Mouse (Mus musculus) hindbrain, embryonic 14.5 days (tissue): ENCODE data around the gene Tent4a. TPM values are rescaled to one million over a fixed set of nuclear protein-coding genes. Genes with fewer than 3 reads are reported as not detected.

ENCODE experiments used
- ATAC-seq: fragments of 200-750 bp; cut with Nextera tagmentation; 2 replicates; pipeline ENCODE4 v1.8.0; 2017; ENCODE audit warnings: moderate number of reproducible peaks, mild to moderate bottlenecking, moderate TSS enrichment, moderate library complexity; ENCODE audit not compliant: low FRiP score
- DNase-seq: peaks from one replicate; pipeline ENCODE4 v3.0.0-alpha.2; 2015; ENCODE audit warnings: low spot score
- H3K27ac ChIP-seq: fragments of 300-500 bp; sonication (generic); 2 replicates; pipeline ENCODE4 v1.5.1; 2014; ENCODE audit warnings: mild to moderate bottlenecking, moderate library complexity
- H3K27me3 ChIP-seq: fragments of 300-500 bp; sonication (generic); 2 replicates; pipeline ENCODE4 v1.6.1; 2014; ENCODE audit warnings: mild to moderate bottlenecking, low read length, mixed read lengths; ENCODE audit not compliant: control insufficient read depth, insufficient read depth
- H3K36me3 ChIP-seq: fragments of 300-500 bp; sonication (generic); replicated peaks from 2 replicates; pipeline ENCODE4 v1.6.1; 2014; ENCODE audit not compliant: control insufficient read depth, insufficient read depth
- H3K4me1 ChIP-seq: fragments of 300-500 bp; sonication (generic); replicated peaks from 2 replicates; pipeline ENCODE4 v1.6.1; 2014; ENCODE audit warnings: antibody characterized with exemption, low read length, mixed read lengths; ENCODE audit not compliant: control insufficient read depth, insufficient read depth
- H3K4me2 ChIP-seq: fragments of 300-500 bp; sonication (generic); replicated peaks from 2 replicates; pipeline ENCODE4 v1.6.1; 2014; ENCODE audit warnings: mild to moderate bottlenecking, moderate library complexity
- H3K4me3 ChIP-seq: fragments of 300-500 bp; sonication (generic); replicated peaks from 2 replicates; pipeline ENCODE4 v1.5.1; 2014; ENCODE audit warnings: mild to moderate bottlenecking, low read length
- H3K9ac ChIP-seq: fragments of 300-500 bp; sonication (generic); 2 replicates; pipeline ENCODE4 v1.6.1; 2014
- H3K9me3 ChIP-seq: fragments of 300-500 bp; sonication (generic); 2 replicates; pipeline ENCODE4 v1.6.1; 2016; ENCODE audit warnings: low read length; ENCODE audit not compliant: control insufficient read depth
- WGBS: fragments of 180-500 bp; shearing (Covaris S2); extraction: QIAGEN DNeasy Blood & Tissue Kit; methylation state at CpG from one replicate; pipeline ENCODE4 v1.1.7; 2014; 5-methylcytosine and 5-hydroxymethylcytosine counted together
- polyA plus RNA-seq: library from polyadenylated mRNA; unstranded; fragments of >200 nt; fragmentation: Nextera tagmentation; extraction: Ambion mirVana; gene quantifications from 2 replicates; pipeline ENCODE4 v1.2.1, GENCODE M21; 2014

Gene Tent4a
- polyA plus RNA-seq, 1 experiment from 2014 or later, result 8.9 TPM

DNA sequence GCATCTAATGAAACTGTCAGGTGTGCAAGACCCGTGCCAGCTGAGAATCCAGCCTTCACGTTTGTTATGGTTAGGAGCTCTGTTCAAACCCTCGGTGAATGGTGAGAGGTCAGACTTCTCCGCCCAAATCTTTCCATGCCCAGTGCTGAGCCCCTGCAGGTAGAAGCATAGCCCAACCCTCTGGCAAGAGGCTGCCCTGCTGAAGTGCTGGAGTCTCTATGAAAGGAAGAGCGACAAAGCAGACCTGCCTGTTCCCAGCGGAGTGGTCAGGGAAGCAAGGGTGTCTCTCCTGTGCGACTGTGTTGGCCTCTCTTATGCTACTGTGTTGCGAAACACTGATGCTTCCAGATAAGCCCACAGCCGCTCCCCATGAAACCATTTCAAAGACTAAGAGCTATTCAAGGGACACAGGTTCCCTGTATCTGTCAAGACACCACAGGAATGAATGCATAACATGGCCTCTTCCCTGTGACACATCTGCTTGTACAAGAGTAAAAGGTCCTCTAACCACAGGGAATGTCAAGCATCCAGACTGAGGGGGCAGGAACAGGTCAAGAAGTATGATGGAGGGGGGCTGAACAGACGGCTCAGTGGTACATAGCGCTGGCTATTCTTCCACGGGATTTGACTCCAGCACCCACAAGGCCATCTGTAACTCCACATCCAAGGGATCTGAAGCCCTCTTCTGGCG, 45.7 kb downstream of the Tent4a start:
- DNase-seq (no peak), ATAC-seq (no peak)
- H3K36me3 ChIP-seq, result no peaks in the 10 kb centered on the region
- H3K4me1 ChIP-seq, result 0 out of 2 replicates have a peak, but pooled peaks cover 13% of the 10 kb centered on the region
- H3K27me3 ChIP-seq, result peaks cover 50% of the 10 kb centered on the region
- no peaks in the 10 kb centered on the region for H3K9me3 ChIP-seq
- H3K4me3 ChIP-seq, result no peak overlapping the region
- WGBS, result 41% methylated on average over 13 of the region's 13 CpGs
- H3K27ac ChIP-seq, result no peak overlapping the region
- no peak overlapping the region for H3K9ac ChIP-seq
- H3K4me2 ChIP-seq, result peak overlapping the region; percentile 53

DNA sequence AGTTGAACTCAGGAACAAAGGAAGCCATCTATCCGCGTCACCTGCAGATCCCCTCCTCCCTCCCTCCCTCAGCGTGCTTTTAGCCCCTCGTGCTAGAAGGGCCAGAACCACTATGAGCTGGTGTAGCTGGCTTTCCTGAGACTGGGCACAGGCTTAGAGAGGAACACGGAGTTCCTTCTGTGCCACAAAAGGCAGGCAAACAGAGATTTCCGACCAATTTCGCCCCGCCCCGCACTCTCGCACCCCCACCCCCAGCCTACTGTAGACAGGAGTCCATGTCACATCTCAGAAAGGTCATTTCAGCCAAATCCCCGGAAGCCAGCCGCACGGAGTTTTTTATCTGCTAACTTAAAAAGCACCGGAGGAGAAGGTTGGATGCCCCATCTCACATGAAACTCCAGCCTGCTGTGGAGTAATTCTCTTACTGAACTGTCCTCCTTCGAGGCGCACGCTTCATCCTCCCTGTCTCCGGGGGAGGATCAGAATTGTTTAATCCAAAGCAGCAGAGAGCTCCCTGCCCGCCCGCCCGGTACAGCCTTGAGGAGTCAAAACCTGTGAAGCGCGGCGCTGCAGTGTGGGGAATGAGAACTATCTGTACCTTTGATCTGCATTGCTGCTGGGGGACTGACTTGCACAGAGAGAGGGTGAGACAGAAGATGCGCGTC, 46.7 kb downstream of the Tent4a start:
- Histone ChIP-seq H3K4me1 (peaks cover 13% of the 10 kb centered on the region; the same call in 1 of the 2 replicates), H3K4me2 (peak overlapping the region; percentile 53), H3K4me3 (peak overlapping the region; percentile 25), H3K36me3 (no peaks in the 10 kb centered on the region), H3K9me3 (no peaks in the 10 kb centered on the region), H3K27me3 (peaks cover 57% of the 10 kb centered on the region), H3K9ac (peak overlapping the region; percentile 45), H3K27ac (no peak overlapping the region)
- 3% methylated on average over 26 of the region's 26 CpGs for WGBS
- ATAC-seq (peak; percentile 21; the same call in 1 of the 2 replicates), DNase-seq (peak; percentile 33)

DNA sequence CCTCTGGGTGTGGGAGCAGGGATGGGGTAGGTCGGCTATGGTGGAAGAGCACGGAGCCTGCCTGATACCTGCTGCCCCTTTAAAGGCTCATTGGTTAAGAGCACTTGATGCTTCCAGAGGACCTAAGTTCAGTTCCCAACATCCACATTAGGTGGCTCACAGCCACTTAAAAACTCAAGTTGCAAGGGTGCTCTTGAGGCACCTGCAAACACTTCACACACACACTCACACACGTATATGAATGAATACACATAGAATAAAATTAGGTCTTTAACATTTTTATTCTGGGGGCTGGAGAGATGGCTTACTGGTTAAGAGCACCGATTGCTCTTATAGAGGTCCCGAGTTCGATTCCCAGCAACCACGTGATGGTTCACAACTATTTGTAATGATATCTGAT, 47.3 kb downstream of the Tent4a start:
- H3K9ac ChIP-seq, result no peak overlapping the region
- H3K4me2 ChIP-seq, result peak overlapping the region; percentile 53; the same call in 1 of the 2 replicates
- DNase-seq, result no peak
- H3K27me3 ChIP-seq, result peaks cover 59% of the 10 kb centered on the region
- ATAC-seq, result no peak
- WGBS, result 86% methylated on average over 7 of the region's 7 CpGs
- no peak overlapping the region for H3K27ac ChIP-seq
- no peaks in the 10 kb centered on the region for H3K36me3 ChIP-seq
- no peaks in the 10 kb centered on the region for H3K9me3 ChIP-seq
- H3K4me3 ChIP-seq, result no peak overlapping the region
- peaks cover 13% of the 10 kb centered on the region; the same call in 1 of the 2 replicates for H3K4me1 ChIP-seq

DNA sequence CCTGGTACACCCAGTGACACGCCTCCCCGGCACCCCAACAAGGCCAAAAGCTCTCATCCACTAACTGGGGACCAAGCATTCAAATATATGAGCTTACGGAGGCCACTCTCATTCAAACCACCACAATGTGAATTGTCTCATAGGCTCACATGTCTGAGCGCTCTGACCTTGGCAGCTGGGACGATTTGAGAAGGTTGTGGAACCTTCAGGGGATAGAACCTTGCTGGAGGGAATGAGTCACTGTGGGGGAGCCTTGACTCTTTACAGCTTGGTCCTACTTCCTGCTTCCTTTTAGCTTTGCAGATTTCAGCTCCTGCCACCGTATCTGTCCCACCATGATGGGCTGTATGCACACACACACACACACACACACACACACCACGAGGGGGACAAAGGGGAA, 48.6 kb downstream of the Tent4a start:
- no peaks in the 10 kb centered on the region for H3K9me3 ChIP-seq
- ATAC-seq (no peak), DNase-seq (no peak)
- H3K4me3 ChIP-seq, result no peak overlapping the region
- H3K36me3 ChIP-seq, result no peaks in the 10 kb centered on the region
- no peak overlapping the region for H3K27ac ChIP-seq
- no peak overlapping the region for H3K4me2 ChIP-seq
- H3K4me1 ChIP-seq, result peaks cover 22% of the 10 kb centered on the region
- H3K9ac ChIP-seq, result no peak overlapping the region
- 75% methylated on average over 7 of the region's 7 CpGs for WGBS
- H3K27me3 ChIP-seq, result peaks cover 61% of the 10 kb centered on the region

DNA sequence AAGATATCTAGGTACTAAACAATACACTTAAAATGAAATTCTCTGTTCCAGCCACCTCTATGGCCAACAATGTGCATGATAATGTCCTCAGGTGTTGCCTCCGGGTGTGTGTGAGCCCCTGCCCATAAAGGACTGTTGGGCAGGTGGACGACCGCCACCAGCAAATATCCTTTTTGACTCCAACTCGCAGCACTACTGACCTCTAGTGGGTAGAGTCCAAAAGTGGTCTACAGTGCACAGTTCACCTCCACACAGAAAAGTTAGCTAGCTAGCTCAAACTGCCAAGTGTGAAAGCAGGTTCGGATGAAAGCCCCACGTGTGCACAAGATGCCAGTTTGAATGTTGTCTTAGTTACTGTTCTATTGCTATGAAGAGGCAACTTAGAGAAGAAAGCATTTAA, 49.1 kb downstream of the Tent4a start:
- no peaks in the 10 kb centered on the region for H3K9me3 ChIP-seq
- no peaks in the 10 kb centered on the region for H3K36me3 ChIP-seq
- ATAC-seq (0 out of 2 replicates have a peak, but pooled peaks have one; percentile 34), DNase-seq (peak; percentile 74)
- 17% methylated on average over 6 of the region's 6 CpGs for WGBS
- no peak overlapping the region for H3K27ac ChIP-seq
- H3K4me3 ChIP-seq, result no peak overlapping the region
- no peak overlapping the region for H3K4me2 ChIP-seq
- peaks cover 24% of the 10 kb centered on the region for H3K4me1 ChIP-seq
- H3K9ac ChIP-seq, result no peak overlapping the region
- peaks cover 65% of the 10 kb centered on the region for H3K27me3 ChIP-seq

DNA sequence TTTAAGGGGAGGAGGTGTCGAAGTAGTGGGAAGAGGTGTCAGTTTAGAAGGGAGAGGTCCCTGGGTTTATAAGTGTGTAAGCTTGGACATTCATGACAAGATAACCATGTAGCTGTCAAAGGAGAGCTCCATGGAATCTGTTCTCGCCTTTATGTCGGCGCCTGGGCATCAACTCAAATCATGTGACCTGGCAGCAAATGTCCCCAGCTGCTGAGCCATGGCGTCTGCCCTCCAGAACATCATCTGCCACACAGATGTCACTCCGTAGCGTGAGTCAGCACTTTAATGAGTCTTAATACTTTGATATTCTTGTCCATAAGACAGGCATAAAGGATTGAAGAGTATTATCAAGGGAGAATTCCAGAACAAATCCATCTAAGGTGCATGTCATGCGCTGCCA, 51.7 kb downstream of the Tent4a start:
- Histone ChIP-seq H3K4me2 (peak overlapping the region; percentile 62), H3K27ac (no peak overlapping the region), H3K4me1 (peaks cover 17% of the 10 kb centered on the region), H3K9ac (no peak overlapping the region), H3K4me3 (no peak overlapping the region), H3K27me3 (peaks cover 43% of the 10 kb centered on the region), H3K36me3 (no peaks in the 10 kb centered on the region), H3K9me3 (no peaks in the 10 kb centered on the region)
- DNase-seq, result peak; percentile 43
- WGBS, result 42% methylated on average over 8 of the region's 8 CpGs
- no peak for ATAC-seq

DNA sequence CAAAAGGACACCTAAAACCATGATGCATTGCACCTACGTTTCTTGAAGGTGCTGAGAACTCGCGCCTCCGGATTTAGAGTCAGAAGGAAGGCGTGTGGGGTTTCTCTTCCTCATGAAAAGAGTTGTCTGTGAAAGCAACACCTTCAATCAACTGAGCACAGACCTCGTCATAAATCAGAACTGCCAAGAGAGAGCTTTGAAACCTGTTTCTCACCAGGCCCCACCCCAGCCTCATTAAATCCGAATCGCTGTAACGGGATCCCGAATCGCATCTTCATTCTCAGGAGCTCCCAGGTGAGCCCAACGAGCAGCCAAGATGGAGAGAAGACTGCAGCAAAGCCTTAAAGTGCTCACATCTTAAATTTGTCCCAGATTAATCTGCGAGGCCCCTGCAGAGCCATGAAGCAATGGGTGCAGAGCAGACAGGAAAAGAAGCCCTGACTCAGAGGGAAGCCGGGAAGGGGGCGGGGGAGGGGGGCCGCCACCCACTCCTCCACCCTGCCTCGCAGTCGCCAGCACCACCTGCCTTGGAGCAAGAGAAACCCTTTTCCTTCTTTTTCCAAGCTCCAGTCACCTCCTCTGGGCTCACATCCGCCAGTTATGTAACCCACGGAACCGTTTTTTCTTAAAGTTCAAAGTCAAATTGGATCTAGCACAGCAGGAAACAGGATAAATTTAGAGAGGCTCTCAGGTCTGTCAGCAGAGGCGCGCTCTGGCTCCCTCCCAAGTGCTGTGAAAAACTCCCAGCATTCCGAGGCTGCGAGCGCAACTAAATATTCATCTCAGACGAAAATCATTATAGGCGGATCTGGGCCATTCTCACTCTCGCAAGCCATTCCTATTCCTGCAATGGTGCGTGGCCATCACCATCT, 52.5 kb downstream of the Tent4a start:
- WGBS, result 3% methylated on average over 30 of the region's 30 CpGs
- Histone ChIP-seq H3K36me3 (no peaks in the 10 kb centered on the region), H3K9ac (peak overlapping the region; percentile 1; the same call in 1 of the 2 replicates), H3K27ac (no peak overlapping the region), H3K9me3 (no peaks in the 10 kb centered on the region), H3K4me1 (peaks cover 12% of the 10 kb centered on the region), H3K4me3 (peak overlapping the region; percentile 23), H3K4me2 (peak overlapping the region; percentile 62), H3K27me3 (peaks cover 35% of the 10 kb centered on the region)
- ATAC-seq (peak; percentile 57; the same call in 1 of the 2 replicates), DNase-seq (peak; percentile 71)

DNA sequence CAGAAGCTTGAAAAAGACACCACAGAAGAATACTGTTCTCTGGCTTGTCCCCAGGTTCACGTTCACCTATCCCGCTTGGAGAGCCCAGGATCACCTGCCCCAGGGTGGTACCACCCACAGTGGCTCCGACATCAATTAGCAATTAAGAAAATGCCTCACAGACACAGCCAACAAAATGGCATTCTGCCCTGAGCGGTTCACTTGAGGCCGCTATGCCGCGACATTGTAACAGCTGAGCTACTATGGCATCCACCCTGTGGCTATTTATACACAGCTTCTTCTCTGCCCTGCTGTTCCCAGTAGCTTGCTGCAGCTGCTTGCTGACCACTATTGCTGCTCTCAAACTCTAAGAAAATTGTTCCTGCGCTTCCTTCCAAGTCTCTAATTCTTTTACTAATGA, 53.4 kb downstream of the Tent4a start:
- no peak overlapping the region for H3K27ac ChIP-seq
- 10% methylated on average over 8 of the region's 8 CpGs for WGBS
- ATAC-seq, result peak; percentile 35; the same call in 1 of the 2 replicates
- 0 out of 2 replicates have a peak overlapping the region, but pooled peaks have one; percentile 1 for H3K9ac ChIP-seq
- peaks cover 12% of the 10 kb centered on the region for H3K4me1 ChIP-seq
- H3K9me3 ChIP-seq, result no peaks in the 10 kb centered on the region
- DNase-seq, result peak; percentile 44
- peak overlapping the region; percentile 62 for H3K4me2 ChIP-seq
- peaks cover 26% of the 10 kb centered on the region for H3K27me3 ChIP-seq
- peak overlapping the region; percentile 23 for H3K4me3 ChIP-seq
- H3K36me3 ChIP-seq, result no peaks in the 10 kb centered on the region

DNA sequence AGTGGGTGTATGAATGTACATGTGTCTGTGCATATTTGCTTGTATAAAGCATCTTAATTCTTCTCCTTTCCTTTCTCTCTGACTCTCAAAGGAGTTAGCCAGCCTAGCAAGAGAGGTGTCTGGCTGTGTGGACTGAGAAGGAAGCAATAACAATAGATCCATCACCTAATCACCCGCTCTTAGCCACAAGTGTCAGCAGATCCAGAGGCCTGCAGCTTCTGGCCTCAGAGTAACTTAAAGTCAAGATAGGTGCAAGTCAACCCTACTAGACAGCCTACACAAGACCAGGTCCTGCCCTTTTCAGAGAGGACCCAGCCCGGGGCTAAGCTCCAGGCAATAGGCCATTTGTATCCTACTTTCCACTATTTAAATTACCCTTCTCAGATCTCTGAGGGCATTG, 54.5 kb downstream of the Tent4a start:
- H3K27ac ChIP-seq, result no peak overlapping the region
- ATAC-seq (no peak), DNase-seq (no peak)
- no peak overlapping the region for H3K4me2 ChIP-seq
- H3K36me3 ChIP-seq, result no peaks in the 10 kb centered on the region
- H3K27me3 ChIP-seq, result peaks cover 23% of the 10 kb centered on the region
- peaks cover 12% of the 10 kb centered on the region for H3K4me1 ChIP-seq
- no peak overlapping the region for H3K9ac ChIP-seq
- no peak overlapping the region for H3K4me3 ChIP-seq
- H3K9me3 ChIP-seq, result no peaks in the 10 kb centered on the region
- 85% methylated on average over 2 of the region's 2 CpGs for WGBS
